ENCODE assay signal across 11 mouse cellular contexts in genomic region chr19:57606351-57606750, GRCm38 (mm10).
"Had no signal": no experiment of that assay in that cellular context is flagged by ENCODE, and none has a peak within 500 bp of the region (broad histone marks: within the 10 kb centered on the region; RNA-seq: fewer than 3 reads in every experiment).

No protein-coding gene starts in this region.

- H3K4me3 ChIP-seq: liver, embryonic 12.5 days; midbrain, embryonic 13.5 days; neural tube, embryonic 12.5 days had no signal

- ATAC-seq: liver, embryonic 12.5 days; midbrain, embryonic 13.5 days had no signal

- H3K27me3 ChIP-seq: midbrain, embryonic 13.5 days; neural tube, embryonic 12.5 days had no signal

- H3K27ac ChIP-seq: kidney, postnatal 0 days; liver, embryonic 12.5 days; midbrain, embryonic 13.5 days; neural tube, embryonic 12.5 days had no signal

- H3K9me3 ChIP-seq: liver, embryonic 12.5 days; midbrain, embryonic 13.5 days; neural tube, embryonic 12.5 days had no signal

- DNase-seq: kidney, adult 11 months; kidney, adult 9 months; kidney, postnatal 36 days; layer of hippocampus, adult 9-11 months; layer of hippocampus, postnatal 36 days; thymus, adult 18-20 months; thymus, postnatal 25 days had no signal

- H3K4me1 ChIP-seq: neural tube, embryonic 12.5 days had no signal

- H3K9ac ChIP-seq: liver, embryonic 12.5 days; midbrain, embryonic 13.5 days; neural tube, embryonic 12.5 days had no signal

- H3K36me3 ChIP-seq: liver, embryonic 12.5 days; midbrain, embryonic 13.5 days; neural tube, embryonic 12.5 days had no signal

- H3K4me2 ChIP-seq: liver, embryonic 12.5 days; midbrain, embryonic 13.5 days; neural tube, embryonic 12.5 days had no signal
